Mouse (Mus musculus) G1E (cell line): ENCODE data around the gene Lamc2.

ENCODE experiments used
- CTCF ChIP-seq: IDR thresholded peaks from 2 replicates; pipeline ENCODE4 v1.5.1; 2012; ENCODE audit warnings: low read depth, low read length, inconsistent platforms, mixed read lengths
- GATA1 ChIP-seq: IDR thresholded peaks from 2 replicates; pipeline ENCODE4 v1.6.1; 2012; ENCODE audit warnings: borderline replicate concordance, low read length, inconsistent platforms, mixed read lengths
- POLR2AphosphoS5 ChIP-seq: IDR thresholded peaks from 2 replicates; pipeline ENCODE4 v1.6.1; 2012; ENCODE audit warnings: low read depth, low read length, inconsistent platforms; ENCODE audit not compliant: insufficient replicate concordance
- TAL1 ChIP-seq: conservative IDR thresholded peaks from 2 replicates; pipeline ENCODE4 v1.6.1; 2012; ENCODE audit warnings: low read depth, low read length, inconsistent platforms, mixed read lengths

DNA sequence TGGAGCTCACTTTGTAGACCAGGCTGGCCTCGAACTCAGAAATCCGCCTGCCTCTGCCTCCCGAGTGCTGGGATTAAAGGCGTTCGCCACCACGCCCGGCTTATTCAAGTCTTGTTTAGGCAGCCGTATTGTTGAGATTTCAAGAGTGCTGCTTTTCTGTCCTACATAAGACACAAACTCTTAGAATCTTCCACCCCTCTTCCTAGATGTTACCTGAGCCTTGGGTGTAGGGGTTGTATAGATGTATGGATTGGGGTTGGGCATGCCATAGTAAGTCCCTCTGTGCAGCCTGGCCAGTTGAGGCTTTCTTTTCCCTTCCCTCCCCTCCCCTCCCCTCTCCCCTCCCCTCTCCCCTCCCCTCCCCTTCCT lies 83.1 kb downstream of the Lamc2 start:
- TF ChIP-seq CTCF (no peak), TAL1 (no peak), GATA1 (no peak), POLR2AphosphoS5 (no peak)
